Mouse (Mus musculus) frontal cortex, postnatal 36 days (tissue): ENCODE measurements around the gene Klhl22.

Experiments used
- DNase-seq, 2 experiments: peaks; one replicate each; pipeline ENCODE4 v3.0.0; 2022; ENCODE audit warnings: low spot score in 2 of 2

Gene Klhl22

GRCm38 (mm10) chr16:17757756-17758155, 1.7 kb upstream of the Klhl22 start:
- no peak for DNase-seq

- DNase-seq = no peak
These were observed 516 bp upstream of the Klhl22 start for GRCm38 (mm10) chr16:17758902-17759301.

DNA sequence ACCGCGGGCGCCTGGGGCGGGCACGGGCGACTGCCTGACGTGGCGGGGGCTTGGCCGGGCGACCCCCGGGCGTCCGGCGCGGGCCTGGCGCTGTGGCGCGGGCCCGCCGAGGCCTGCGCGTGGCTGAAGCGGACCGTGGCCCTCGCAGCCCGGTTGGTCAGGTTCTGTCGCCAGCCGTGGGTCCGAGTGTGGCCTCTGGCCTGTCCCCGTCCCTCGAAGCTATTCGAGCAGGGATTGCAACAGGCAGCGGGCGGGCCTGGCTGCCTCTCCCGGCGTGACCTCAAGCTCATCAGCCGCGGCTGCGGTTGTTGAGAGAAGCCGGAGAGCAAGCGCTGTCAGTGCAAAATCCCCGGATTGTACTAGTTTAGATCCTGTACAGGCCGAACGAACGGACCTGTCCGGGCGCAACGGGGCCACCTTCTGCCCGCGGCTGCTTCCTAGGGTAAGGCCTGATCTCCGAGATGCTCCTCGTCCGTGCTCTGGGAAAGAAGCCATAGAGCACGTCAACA, 449 bp downstream of the Klhl22 start:
- peak; percentile 35 to 45 for DNase-seq

DNA sequence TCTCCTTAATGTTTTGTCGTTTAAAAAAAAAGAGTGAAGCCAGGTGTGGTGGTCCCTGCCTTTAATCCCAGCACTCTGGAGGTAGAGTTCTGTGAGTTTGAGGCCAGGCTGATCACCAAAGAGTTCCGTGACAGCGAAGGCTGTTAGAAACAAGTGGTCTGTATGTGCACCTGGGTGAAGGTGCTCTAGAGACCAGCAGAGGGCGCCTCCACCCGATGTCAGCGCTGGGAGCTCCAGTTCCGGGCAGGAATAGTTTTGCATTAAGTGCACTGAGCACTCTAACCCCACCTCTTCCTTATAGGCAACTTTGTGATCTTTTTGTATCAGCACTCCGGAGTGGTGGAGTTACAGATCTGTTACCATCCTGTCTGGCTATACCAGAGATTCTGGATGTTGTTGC, 1.2 kb downstream of the Klhl22 start:
- peak in 1 of 2 experiments; percentile 7 for DNase-seq

DNA sequence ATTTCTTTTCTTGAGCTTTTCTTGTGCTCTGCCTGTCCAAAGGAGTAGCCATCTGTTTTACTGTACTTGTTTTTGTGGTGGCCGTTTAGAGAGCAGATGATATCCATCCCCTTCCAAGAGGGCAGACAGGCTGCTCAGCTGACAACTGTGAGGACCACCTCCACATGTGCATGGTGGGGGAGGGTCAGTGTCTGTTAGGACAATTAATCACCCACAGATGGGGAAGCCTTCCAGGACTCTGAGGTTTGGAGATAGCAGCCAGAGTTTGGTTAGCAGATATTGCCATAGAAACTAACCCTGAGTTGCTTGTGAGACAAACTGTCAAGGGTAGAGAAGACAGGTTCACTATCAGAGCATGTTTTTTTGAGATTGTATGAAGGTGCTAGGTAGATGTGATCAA, 1.7 kb downstream of the Klhl22 start:
- DNase-seq = no peak

DNA sequence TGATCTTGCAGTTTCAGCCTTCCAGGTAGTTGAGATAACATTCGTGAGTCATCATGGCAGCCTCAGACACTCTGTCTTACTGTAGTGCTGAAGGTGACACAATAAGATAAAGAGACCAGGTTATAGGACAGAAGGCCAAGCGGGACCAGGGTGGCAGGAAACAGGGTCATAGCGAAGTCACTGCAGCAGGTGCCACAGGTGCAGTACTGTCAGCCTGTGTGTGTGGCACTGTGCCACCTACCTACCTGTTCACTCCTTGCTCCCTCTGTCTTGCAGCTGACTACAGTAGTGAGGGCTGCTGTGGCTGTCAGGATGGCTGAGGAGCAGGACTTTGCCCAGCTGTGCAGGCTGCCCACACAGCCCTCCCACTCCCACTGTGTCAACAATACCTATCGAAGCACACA, 4.7 kb downstream of the Klhl22 start:
- no peak for DNase-seq

DNA sequence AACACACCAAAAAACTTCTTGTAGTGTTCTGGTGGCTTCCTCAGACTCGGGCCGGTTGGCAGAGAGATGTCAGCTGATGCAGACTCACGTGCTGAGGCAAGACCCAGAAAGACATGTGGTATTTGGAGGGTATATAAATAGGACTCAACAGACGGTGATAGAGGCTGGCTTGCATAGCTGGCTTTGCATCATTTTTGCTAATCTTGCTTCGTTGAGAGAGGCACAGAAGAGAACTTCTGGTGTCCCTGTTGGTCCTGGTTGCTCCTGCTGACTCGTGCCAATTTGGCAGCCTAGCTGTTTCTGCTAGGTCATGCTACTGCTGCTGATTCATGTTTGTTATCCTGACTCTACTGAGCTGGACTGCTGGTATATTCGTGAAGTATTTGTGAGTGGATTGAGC, 9.4 kb downstream of the Klhl22 start:
- DNase-seq = peak; percentile 13 to 55

- DNase-seq = no peak
These were observed 11.9 kb downstream of the Klhl22 start for GRCm38 (mm10) chr16:17771117-17771865.

- no peak for DNase-seq
These were observed 17.4 kb downstream of the Klhl22 start for GRCm38 (mm10) chr16:17776828-17777227.

DNA sequence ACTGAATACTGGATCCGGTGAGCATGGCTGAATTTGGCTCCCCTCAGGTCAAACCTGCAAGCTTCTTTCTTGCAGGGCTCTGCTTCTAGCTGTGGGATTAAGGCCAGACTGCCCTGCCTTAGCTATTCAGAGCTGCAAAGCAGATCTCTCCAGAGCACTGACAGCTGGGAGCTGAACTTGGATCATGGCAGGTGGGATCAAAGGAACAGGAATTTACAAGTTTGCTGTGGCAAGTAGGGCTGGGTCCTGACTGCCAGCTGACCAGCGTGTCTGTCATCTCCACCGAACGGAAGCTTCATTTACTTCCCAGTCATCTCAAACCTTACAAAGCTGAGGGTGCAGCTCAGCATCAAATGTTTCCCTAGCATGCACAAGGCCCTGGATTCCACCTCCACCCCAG, 18.8 kb downstream of the Klhl22 start:
- no peak for DNase-seq

DNA sequence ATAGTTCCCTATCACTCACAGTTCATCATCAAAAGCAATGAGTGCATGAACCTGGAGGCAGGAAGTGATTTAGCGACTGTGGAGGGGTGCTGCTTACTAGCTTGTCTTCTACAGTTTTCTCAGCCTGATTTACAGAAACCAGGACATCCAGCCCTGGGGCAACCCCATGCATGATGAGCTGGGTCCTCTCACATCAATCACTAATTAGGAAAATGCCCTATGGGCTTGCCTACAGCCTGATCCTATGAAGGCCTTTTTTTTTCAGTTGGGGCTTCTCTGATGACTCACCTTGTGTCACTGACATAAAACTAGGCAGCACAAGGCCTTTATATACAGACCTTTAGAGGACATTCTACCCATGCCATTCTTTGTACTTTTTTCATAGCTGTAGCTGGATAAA, 20.3 kb downstream of the Klhl22 start:
- no peak for DNase-seq

DNA sequence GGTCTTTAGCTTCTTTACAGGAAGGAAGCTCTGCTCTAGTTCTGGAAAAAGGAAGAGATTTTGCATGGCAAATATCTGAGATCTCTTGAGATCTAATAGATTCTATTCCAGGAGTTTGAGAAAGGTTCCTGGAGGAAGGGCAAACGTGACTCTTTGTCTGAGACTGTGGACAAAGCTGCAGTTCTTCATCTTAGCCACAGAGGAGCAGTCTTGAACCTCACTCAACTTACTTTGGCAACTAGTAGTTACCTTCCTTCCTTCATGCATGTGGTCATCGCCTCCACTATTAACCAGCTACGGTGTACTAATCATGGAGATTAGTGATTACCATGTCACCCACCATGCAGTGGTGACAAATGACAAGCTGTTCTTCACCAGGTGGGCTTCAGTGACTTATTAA, 25.9 kb downstream of the Klhl22 start:
- DNase-seq = no peak

GRCm38 (mm10) chr16:17792728-17793127, 33.3 kb downstream of the Klhl22 start:
- no peak for DNase-seq

DNA sequence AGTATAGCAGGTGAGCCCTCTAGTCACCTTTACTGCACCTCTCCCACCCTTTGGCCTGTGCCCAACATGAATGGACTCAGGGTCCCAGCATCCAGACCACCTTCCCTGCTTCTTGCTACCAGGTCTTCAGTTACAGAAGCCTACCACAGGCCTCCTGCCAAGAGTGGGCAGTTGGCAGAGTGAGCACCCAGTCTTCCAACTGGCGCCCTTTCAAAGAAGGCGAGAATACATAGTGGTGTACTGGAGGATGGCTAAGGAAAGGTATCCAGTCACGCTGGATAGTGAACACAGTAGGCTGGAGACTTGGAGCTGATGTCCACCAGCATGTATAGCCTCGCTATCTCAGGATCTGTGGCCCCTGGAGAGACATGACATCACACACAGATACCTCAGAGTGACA, 34.6 kb downstream of the Klhl22 start:
- peak in 1 of 2 experiments; percentile 61 for DNase-seq

GRCm38 (mm10) chr16:17795643-17796042, 36.2 kb downstream of the Klhl22 start:
- DNase-seq = no peak

- no peak for DNase-seq
These were observed 37.1 kb downstream of the Klhl22 start for GRCm38 (mm10) chr16:17796519-17796918.

GRCm38 (mm10) chr16:17796971-17797811, 37.8 kb downstream of the Klhl22 start, which contains the start of gene Scarf2:
Gene Scarf2, plus strand, starts transcription at chr16:17797282.
- DNase-seq = no peak

GRCm38 (mm10) chr16:17797812-17798311, 38.4 kb downstream of the Klhl22 start:
- DNase-seq = no peak

- DNase-seq = no peak
These were observed 39.1 kb downstream of the Klhl22 start for GRCm38 (mm10) chr16:17798321-17799180.

GRCm38 (mm10) chr16:17799584-17799983, 40.2 kb downstream of the Klhl22 start:
- no peak for DNase-seq

- no peak for DNase-seq
These were observed 42.5 kb downstream of the Klhl22 start for GRCm38 (mm10) chr16:17801777-17802455.
